Mouse (Mus musculus) common myeloid progenitor, adult 5-6 weeks (primary cell): ENCODE measurements around the gene Wdtc1. TPM values are rescaled to one million over a fixed set of nuclear protein-coding genes. Genes with fewer than 3 reads are reported as not detected.
A peak's percentile ranks its signal among the peaks of the same experiment; 100 is the strongest.

Experiments
- ATAC-seq: replicated peaks from 2 replicates; pipeline ENCODE4 v1.8.0; 2016; ENCODE audit warnings: low read depth, mild to moderate bottlenecking, moderate TSS enrichment, inconsistent platforms; ENCODE audit not compliant: poor library complexity, severe bottlenecking
- total RNA-seq: library from RNA; stranded (forward); fragments of 200-1000, 187-1606 nt; gene quantifications from 2 replicates; pipeline ENCODE4 v1.2.3, GENCODE M21; 2017

The Wdtc1 gene
- total RNA-seq, 1 experiment from 2014 or later: 12.6 TPM

- ATAC-seq: peak; percentile 72
These were observed 90.9 kb downstream of the Wdtc1 start for GRCm38 (mm10) chr4:133262375-133262765.

DNA sequence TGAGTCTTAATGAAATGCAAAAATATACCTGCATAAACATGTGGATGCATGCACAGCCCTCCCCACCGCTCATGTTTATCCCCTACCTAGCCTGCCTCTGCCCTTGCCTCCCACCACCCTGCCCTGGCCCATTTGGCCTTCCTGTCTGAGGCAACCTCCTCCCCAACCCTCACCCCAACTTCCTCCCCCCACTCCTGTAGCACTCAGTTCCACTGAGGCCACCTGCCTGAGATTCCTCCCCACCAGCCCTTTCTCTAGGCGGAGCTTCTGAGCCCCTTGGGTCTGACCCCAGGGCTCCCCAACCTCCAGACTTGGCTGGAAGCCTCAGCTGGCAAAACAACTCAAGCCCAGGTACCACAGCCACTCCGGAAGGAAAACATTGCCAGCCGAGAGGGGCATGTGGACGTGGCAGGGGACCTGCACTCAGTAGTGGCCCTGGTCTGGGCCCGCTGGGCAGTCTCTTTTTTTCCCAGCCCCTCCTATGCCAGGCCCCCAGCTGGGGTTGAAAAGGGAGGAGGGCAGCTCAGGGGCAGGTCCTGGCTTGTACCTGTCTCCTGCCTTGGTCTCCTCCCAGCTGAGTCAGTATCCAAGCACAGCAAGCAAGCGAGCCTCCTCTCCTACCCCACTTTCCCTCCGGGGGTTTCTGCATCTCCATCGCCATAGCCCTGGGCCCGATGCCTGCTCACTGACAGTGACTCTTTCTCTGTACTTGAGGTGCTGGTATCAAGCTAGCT is 91.5 kb downstream of the Wdtc1 start:
- peak; percentile 28; the same call in 1 of the 2 replicates for ATAC-seq

- no peak for ATAC-seq
These were observed 95.4 kb downstream of the Wdtc1 start for GRCm38 (mm10) chr4:133257798-133258408.

- no peak for ATAC-seq
These were observed 96.1 kb downstream of the Wdtc1 start for GRCm38 (mm10) chr4:133257230-133257629.

DNA sequence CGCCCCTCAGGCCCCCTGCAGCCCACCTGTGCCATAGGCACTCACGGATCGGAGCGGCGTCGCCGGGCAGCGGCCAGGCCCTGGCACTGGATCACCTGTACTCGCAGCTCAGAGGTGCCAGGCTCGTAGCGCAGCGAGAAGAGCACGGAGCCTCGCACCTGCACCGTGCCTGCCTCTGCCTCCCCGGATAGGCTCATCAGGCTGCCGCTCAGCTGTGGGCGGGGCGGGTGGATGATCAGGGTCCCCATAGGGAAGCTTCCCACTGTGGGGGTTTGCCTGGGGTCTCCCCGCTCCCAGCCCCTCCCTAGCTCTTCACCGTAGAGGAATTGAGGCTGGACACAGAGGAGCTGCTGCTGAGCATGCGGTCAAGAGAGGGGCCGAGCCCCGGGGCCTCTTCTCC is 96.5 kb downstream of the Wdtc1 start:
- no peak for ATAC-seq

GRCm38 (mm10) chr4:133255392-133255791 is 97.9 kb downstream of the Wdtc1 start:
- ATAC-seq: no peak

DNA sequence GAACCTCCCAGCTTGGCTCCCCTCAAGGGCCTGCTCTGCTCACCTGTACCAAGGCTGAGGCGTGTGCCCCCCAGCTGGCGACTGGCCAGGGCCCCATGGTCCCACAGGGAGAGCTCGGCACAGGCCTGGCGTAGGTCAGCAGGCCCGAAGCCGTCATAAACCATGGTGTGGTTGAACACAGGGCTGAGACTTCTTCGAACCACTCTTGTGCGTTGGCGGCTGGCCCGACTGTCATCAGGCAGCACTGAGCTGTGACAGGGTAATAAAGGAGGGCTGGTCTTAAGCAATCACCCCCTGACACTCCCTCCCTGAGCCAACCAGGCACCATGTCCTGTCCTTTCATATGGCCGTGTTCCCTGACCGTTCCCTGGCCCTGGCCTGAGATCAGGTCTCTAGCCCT is 99.9 kb downstream of the Wdtc1 start:
- no peak for ATAC-seq

DNA sequence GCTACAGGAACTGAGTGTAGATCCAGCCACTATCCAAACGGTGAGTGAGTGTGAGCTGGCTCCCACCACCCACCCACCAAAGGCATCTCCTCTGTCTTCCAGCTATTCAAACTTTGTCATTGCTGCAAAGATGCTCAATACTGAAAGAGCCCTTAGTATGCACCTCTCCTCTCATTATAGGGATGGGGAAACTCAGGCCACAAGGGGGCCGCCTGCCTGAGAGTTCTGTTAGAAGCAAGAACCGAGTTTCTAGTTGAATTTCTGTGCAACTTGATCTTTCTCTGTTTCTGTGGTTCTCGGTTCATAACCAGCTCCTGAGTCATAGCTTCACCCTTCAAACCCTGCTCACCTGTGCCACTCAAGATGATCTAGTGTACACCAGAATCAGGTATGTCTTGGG is 101.2 kb downstream of the Wdtc1 start:
- no peak for ATAC-seq

DNA sequence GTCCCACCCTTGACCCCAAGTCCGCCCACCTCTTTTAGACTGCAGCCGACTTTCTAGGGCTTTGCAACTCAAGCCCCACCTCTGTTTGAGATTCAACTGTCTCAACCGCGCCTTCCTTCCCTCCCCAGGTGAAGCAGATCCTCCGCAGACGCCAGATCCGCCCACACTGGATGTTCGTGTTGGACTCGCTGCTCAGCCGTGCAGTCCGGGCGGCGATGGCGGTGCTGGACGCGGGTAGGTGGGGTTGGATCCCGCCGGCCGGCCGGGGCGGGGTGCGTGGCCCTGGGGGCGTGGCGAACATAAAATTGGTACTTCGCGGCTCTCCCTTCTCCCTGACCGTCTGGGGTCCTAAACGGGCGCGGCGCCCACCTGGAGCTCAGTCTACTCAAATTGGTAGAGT is 102.1 kb downstream of the Wdtc1 start:
- ATAC-seq: no peak

- ATAC-seq: peak; percentile 33; the same call in 1 of the 2 replicates
These were observed 102.7 kb downstream of the Wdtc1 start for GRCm38 (mm10) chr4:133250609-133251008.

DNA sequence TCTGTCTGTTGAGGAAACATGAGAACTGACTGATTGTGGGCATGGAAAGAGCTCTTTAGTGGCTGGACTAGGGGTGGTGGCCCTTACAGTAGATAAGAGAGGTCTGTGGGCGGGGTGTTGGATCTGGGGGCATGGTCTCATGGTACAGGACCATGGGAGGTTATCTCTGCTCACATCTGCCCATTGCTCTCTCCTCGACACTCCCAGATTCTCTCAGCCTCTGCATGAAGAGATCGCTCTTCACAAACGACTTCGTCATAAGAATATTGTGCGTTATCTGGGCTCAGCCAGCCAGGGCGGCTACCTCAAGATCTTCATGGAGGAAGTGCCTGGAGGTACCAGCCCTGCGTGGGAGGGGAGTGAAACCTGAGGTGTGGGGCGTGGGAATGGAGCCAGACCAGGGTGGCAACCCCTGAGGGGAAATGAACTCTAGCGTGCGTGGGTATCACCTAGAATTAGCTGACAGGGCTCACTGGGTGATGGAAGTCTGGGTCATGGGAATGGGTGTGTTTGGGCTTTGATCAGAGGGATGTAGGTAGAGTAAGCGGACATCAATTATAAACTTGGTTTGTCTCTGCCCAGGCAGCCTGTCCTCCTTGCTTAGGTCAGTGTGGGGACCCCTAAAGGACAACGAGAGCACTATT is 105.4 kb downstream of the Wdtc1 start:
- ATAC-seq: peak; percentile 60

DNA sequence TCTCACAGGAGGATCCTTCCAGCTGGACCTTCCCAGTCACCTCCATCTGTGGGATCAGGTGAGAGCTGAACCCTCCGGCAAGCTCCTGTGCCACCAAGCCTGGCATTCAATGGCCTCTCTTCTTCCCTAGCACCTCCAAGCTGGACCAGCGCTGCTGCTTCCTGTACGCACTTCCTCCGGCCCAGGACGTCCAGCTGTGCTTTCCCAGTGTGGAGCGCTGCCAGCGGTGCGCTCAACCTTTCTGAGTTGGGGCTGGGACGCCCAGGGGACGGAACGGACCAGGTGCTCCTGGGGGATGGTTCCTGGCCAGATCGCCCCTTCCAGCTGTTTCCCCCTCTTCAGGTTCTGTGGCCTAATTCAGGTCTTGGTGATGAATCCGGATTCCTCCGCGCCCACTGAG is 106.2 kb downstream of the Wdtc1 start:
- ATAC-seq: no peak

DNA sequence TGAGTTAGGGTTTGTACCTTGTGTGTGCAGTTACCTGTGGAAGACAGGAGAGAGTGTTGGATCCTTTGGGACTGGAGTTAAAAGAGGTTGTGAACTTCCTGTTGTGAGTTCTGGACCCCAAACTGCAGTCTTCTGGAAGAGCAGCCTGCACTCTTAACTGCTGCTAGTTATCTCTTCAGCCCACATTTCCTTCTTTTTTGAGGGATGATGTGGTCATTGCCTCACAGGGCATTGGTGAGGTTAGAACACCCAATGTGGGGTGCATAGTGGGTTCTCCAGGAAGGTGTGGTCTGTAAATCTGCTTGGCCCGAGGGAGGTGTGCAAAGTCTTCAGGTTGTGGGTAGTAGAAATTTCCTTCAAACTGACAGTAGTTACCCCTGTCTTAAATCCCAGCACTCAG is 109.0 kb downstream of the Wdtc1 start:
- peak; percentile 27 for ATAC-seq

DNA sequence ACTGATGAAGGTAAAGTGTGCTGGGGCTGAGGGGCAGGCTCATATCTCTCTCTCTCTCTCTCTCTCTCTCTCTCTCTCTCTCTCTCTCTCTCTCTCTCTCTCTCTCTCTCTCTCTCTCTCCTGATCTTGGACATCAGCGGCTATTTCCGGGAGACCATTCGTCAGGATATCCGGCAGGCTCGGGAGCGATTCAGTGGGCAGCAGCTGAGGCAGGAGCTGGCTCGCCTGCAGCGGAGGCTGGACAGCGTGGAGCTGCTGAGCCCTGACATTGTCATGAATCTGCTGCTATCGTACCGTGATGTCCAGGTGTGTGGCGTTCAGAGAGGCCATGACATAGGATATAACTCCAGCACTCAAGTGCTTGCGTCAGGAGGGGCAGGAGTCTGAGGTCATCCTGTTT is 109.7 kb downstream of the Wdtc1 start:
- ATAC-seq: no peak

DNA sequence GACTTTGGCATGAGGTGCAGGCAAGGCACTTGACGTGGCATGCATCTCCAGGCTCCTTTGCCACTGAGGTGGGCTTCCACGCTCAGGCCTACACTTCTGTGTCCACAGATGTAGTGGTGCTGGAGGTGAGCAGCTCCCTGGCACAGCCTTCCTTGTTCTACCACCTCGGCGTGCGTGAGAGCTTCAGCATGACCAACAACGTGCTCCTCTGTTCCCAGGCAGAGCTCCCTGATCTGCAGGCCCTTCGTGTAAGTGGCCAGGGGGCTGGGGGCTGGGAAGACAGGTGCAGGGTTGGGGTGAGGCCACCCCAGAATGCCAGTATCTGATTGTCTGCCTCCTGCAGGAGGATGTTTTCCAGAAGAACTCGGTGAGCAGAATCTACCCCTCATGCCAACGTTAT is 110.6 kb downstream of the Wdtc1 start:
- ATAC-seq: no peak

Other genes starting within 250 kb of the Wdtc1 start
- 45.6 and 61.3 TPM in 2 replicates for gene Wasf2, start 223.0 kb downstream of the Wdtc1 start, total RNA-seq
- gene Cd164l2, start 141.3 kb downstream of the Wdtc1 start, total RNA-seq: not detected in 2 replicates
- gene Gpr3, start 140.9 kb downstream of the Wdtc1 start, total RNA-seq: not detected in 2 replicates
- gene Map3k6, start 112.7 kb downstream of the Wdtc1 start, total RNA-seq: 4.9 and 7.2 TPM in 2 replicates
- 0.87 and 3.0 TPM in 2 replicates for gene Sytl1, start 90.4 kb downstream of the Wdtc1 start, total RNA-seq
- gene Tmem222, start 75.7 kb downstream of the Wdtc1 start, total RNA-seq: 20.4 and 21.7 TPM in 2 replicates
- 9.0 and 9.7 TPM in 2 replicates for gene Slc9a1, start 16.2 kb upstream of the Wdtc1 start, total RNA-seq
- gene Tent5b, start 126.7 kb upstream of the Wdtc1 start, total RNA-seq: not detected in 2 replicates
- not detected in 2 replicates for gene Trnp1, start 145.1 kb upstream of the Wdtc1 start, total RNA-seq
- gene Kdf1, start 165.5 kb upstream of the Wdtc1 start, total RNA-seq: not detected in 2 replicates
- gene Nudc, start 192.5 kb upstream of the Wdtc1 start, total RNA-seq: 316 and 327 TPM in 2 replicates
- 1.4 TPM in 1 of 2 replicates, not detected in the other for gene Nr0b2, start 199.9 kb upstream of the Wdtc1 start, total RNA-seq
- 17.3 and 18.0 TPM in 2 replicates for gene Gpatch3, start 221.3 kb upstream of the Wdtc1 start, total RNA-seq
- gene Gpn2, start 230.9 kb upstream of the Wdtc1 start, total RNA-seq: 18.4 and 19.0 TPM in 2 replicates
- 3.6 and 4.9 TPM in 2 replicates for gene Sfn, start 248.7 kb upstream of the Wdtc1 start, total RNA-seq